Mouse (Mus musculus): Measurements from ENCODE around the gene Ppp2r1a. TPM values are rescaled to one million over a fixed set of nuclear protein-coding genes. Genes with fewer than 3 reads are reported as not detected.
A peak's percentile ranks its signal among the peaks of the same experiment; 100 is the strongest.

The Ppp2r1a gene
- polyA plus RNA-seq, 1 experiment: 204 TPM

- Histone ChIP-seq H3K27ac (ENCODE audit: insufficient read depth, low read length) (no peak overlapping the region), H3K4me3 (ENCODE audit: insufficient read depth, low read length) (no peak overlapping the region), H3K4me1 (ENCODE audit: control insufficient read depth, insufficient read depth, low read length) (no peaks in the 10 kb centered on the region)
- no peak for TF ChIP-seq POLR2A (IDR thresholded peaks at IDR 0.05; ENCODE audit: low read depth, low read length)
- no peak for TF ChIP-seq CTCF (IDR thresholded peaks at IDR 0.05; ENCODE audit: borderline replicate concordance, insufficient read depth, low read length)
These were observed 48.6 kb downstream of the Ppp2r1a start for GRCm38 (mm10) chr17:20993716-20994115.

- H3K4me3 ChIP-seq (ENCODE audit: insufficient read depth, low read length): no peak within 1 kb of the TSS
- H3K4me1 ChIP-seq (ENCODE audit: control insufficient read depth, insufficient read depth, low read length): no peaks in the 10 kb centered on the region
- no peak for TF ChIP-seq POLR2A (IDR thresholded peaks at IDR 0.05; ENCODE audit: low read depth, low read length)
- TF ChIP-seq CTCF (IDR thresholded peaks at IDR 0.05; ENCODE audit: borderline replicate concordance, insufficient read depth, low read length): no peak
- H3K27ac ChIP-seq (ENCODE audit: insufficient read depth, low read length): no peak within 1 kb of the TSS
These were observed 51.3 kb downstream of the Ppp2r1a start, which contains the start of gene Vmn1r233 for GRCm38 (mm10) chr17:20996364-20996763. Gene Vmn1r233, minus strand, starts transcription at chr17:20996464.

GRCm38 (mm10) chr17:21008382-21009331 lies 63.5 kb downstream of the Ppp2r1a start, which contains the start of gene Zfp160:
Gene Zfp160, plus strand, starts transcription at chr17:21008903.
- H3K4me1 ChIP-seq (ENCODE audit: control insufficient read depth, insufficient read depth, low read length): no peaks in the 10 kb centered on the region
- H3K4me3 ChIP-seq (ENCODE audit: insufficient read depth, low read length): peak within 1 kb of the TSS; percentile 94
- H3K27ac ChIP-seq (ENCODE audit: insufficient read depth, low read length): peak within 1 kb of the TSS; percentile 91
- TF ChIP-seq POLR2A (IDR thresholded peaks at IDR 0.05; ENCODE audit: low read depth, low read length): peak; percentile 86
- TF ChIP-seq CTCF (IDR thresholded peaks at IDR 0.05; ENCODE audit: borderline replicate concordance, insufficient read depth, low read length): no peak

GRCm38 (mm10) chr17:21009726-21010125 lies 64.6 kb downstream of the Ppp2r1a start:
- Histone ChIP-seq H3K27ac (ENCODE audit: insufficient read depth, low read length) (peak overlapping the region; percentile 91), H3K4me1 (ENCODE audit: control insufficient read depth, insufficient read depth, low read length) (no peaks in the 10 kb centered on the region), H3K4me3 (ENCODE audit: insufficient read depth, low read length) (peak overlapping the region; percentile 94)
- no peak for TF ChIP-seq POLR2A (IDR thresholded peaks at IDR 0.05; ENCODE audit: low read depth, low read length)
- no peak for TF ChIP-seq CTCF (IDR thresholded peaks at IDR 0.05; ENCODE audit: borderline replicate concordance, insufficient read depth, low read length)

Other genes starting within 250 kb of the Ppp2r1a start
- gene Vmn1r227, start 215.5 kb upstream of the Ppp2r1a start, polyA plus RNA-seq (2011; ENCODE audit: insufficient read length, low read depth, missing spikeins): not detected in 2 replicates
- not detected in 2 replicates for gene Vmn1r228, start 159.2 kb upstream of the Ppp2r1a start, polyA plus RNA-seq (2011; ENCODE audit: insufficient read length, low read depth, missing spikeins)
- not detected in 2 replicates for gene Vmn1r229, start 133.8 kb upstream of the Ppp2r1a start, polyA plus RNA-seq (2011; ENCODE audit: insufficient read length, low read depth, missing spikeins)
- not detected in 2 replicates for gene Vmn1r230, start 104.9 kb upstream of the Ppp2r1a start, polyA plus RNA-seq (2011; ENCODE audit: insufficient read length, low read depth, missing spikeins)
- gene Vmn1r231, start 40.2 kb upstream of the Ppp2r1a start, polyA plus RNA-seq (2011; ENCODE audit: insufficient read length, low read depth, missing spikeins): not detected in 2 replicates
- gene Vmn1r232, start 25.6 kb upstream of the Ppp2r1a start, polyA plus RNA-seq (2011; ENCODE audit: insufficient read length, low read depth, missing spikeins): not detected in 2 replicates
- not detected in 2 replicates for gene Vmn1r233, start 51.2 kb downstream of the Ppp2r1a start, polyA plus RNA-seq (2011; ENCODE audit: insufficient read length, low read depth, missing spikeins)
- 32.4 and 36.4 TPM in 2 replicates for gene Zfp160, start 63.6 kb downstream of the Ppp2r1a start, polyA plus RNA-seq (2011; ENCODE audit: insufficient read length, low read depth, missing spikeins)

Data from embryonic fibroblast, embryonic 13.5 days (primary cell).